Mouse (Mus musculus): ENCODE data around the gene Mrtfb. TPM values are rescaled to one million over a fixed set of nuclear protein-coding genes. Genes with fewer than 3 reads are reported as not detected.

Gene Mrtfb
- polyA plus RNA-seq (2014; fragmentation: Illumina TruSeq; extraction: RNeasy Lipid Tissue Mini Kit (QIAGEN cat#74804); ENCODE audit: low read depth, low replicate concordance): 6.3 TPM

DNA sequence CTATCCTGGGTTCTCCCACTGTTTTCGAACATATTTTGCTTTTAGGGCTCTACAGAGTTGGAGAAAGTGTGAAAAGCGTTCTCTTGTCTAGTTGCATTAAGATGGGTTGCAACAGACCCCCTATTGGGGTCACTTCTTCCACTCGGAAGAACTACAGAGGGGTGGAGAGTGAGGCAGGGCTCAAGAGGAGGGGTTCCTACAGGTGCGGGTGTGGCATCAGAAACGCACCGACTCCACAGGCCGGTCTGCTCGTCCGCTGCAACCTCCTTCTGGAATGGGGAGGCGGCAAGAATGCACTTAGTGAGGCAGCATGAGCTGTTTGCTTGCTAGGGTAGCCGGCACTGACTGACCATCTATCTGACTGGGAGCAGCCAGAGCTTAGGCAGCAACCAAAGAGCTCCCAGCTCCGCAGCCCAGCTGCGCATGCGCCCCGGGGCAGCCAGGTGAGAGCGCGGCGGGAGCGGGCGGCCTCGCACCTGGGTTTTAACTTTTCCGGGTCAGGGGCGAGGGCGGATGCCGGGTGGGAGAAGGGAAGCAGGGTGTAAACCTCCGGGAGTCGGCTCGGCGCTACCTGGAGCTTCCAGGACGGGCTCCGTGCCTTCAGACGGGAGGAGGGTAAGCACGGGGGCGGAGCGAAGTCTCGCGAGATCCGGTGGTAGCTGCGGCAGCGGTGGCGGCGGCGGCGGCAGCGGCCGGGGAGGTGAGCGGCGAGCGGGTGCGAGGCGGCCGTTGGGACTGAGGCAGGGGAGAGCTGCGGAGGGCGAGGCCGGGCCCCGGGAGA is at the start of gene Mrtfb:
TSS of gene Mrtfb (plus strand) at position 627 of the 781 bp plus-strand sequence.

Other genes starting within 250 kb of the Mrtfb start
- 3.0 TPM for gene Ercc4, start 146.8 kb upstream of the Mrtfb start, polyA plus RNA-seq (2014; fragmentation: Illumina TruSeq; extraction: RNeasy Lipid Tissue Mini Kit (QIAGEN cat#74804); ENCODE audit: low read depth, low replicate concordance)